Mouse (Mus musculus) G1E (cell line): ENCODE measurements around the gene Iqck. TPM values are rescaled to one million over a fixed set of nuclear protein-coding genes. Genes with fewer than 3 reads are reported as not detected.

ENCODE experiments used
- ATAC-seq: 2 replicates; pipeline ENCODE4 v1.8.0; 2016; ENCODE audit warnings: mild to moderate bottlenecking; ENCODE audit not compliant: insufficient number of reproducible peaks, poor library complexity, low FRiP score, severe bottlenecking; ENCODE audit errors: extremely low read depth
- DNase-seq: peaks from one replicate; pipeline ENCODE4 v3.0.0; 2012; ENCODE audit warnings: low spot score
- H3K27me3 ChIP-seq: 2 replicates; pipeline ENCODE4 v1.6.1; 2012; ENCODE audit warnings: mild to moderate bottlenecking, low read length, inconsistent platforms; ENCODE audit not compliant: insufficient read depth
- H3K36me3 ChIP-seq: replicated peaks from 2 replicates; pipeline ENCODE3; 2012; ENCODE audit warnings: mild to moderate bottlenecking, inconsistent platforms
- H3K4me1 ChIP-seq: 2 replicates; pipeline ENCODE4 v1.6.1; 2012; ENCODE audit warnings: low read depth, low read length, inconsistent platforms, mixed read lengths; ENCODE audit not compliant: insufficient read depth
- H3K4me3 ChIP-seq: 2 replicates; pipeline ENCODE4 v1.5.1; 2012; ENCODE audit warnings: low read depth, mild to moderate bottlenecking, inconsistent platforms, low read length, moderate library complexity, mixed read lengths
- H3K9me3 ChIP-seq: replicated peaks from 2 replicates; pipeline ENCODE4 v1.6.1; 2012; ENCODE audit warnings: inconsistent platforms
- CTCF ChIP-seq: IDR thresholded peaks from 2 replicates; pipeline ENCODE4 v1.5.1; 2012; ENCODE audit warnings: low read depth, low read length, inconsistent platforms, mixed read lengths
- GATA1 ChIP-seq: IDR thresholded peaks from 2 replicates; pipeline ENCODE4 v1.6.1; 2012; ENCODE audit warnings: borderline replicate concordance, low read length, inconsistent platforms, mixed read lengths
- GATA2 ChIP-seq: IDR thresholded peaks from 2 replicates; pipeline ENCODE4 v1.6.1; 2012; ENCODE audit warnings: low read depth, low read length, inconsistent platforms, borderline replicate concordance
- POLR2AphosphoS5 ChIP-seq: IDR thresholded peaks from 2 replicates; pipeline ENCODE4 v1.6.1; 2012; ENCODE audit warnings: low read depth, low read length, inconsistent platforms; ENCODE audit not compliant: insufficient replicate concordance
- TAL1 ChIP-seq: conservative IDR thresholded peaks from 2 replicates; pipeline ENCODE4 v1.6.1; 2012; ENCODE audit warnings: low read depth, low read length, inconsistent platforms, mixed read lengths
- polyA plus RNA-seq: library from polyadenylated mRNA; stranded (reverse); fragments of >175 nt; gene quantifications from 2 replicates; pipeline ENCODE4 v1.2.3, GENCODE M21; 2012
- total RNA-seq, 2 experiments: library from RNA; stranded (forward) in 1 of 2; stranded (reverse) in 1 of 2; fragments of 200-1000 nt in 1 of 2; fragments of >200 nt in 1 of 2; fragmentation: Nextera tagmentation in 1 of 2; gene quantifications; 2 replicates each; pipeline ENCODE4 v1.2.3; 2014 to 2017

Gene Iqck
- total and polyA plus RNA-seq, 3 experiments: 0.16 to 1.3 TPM; not detected in 1

- DNase-seq (no peak), ATAC-seq (no peak)
- no peaks in the 10 kb centered on the region; the same call in 1 of the 2 replicates for H3K27me3 ChIP-seq
- TF ChIP-seq CTCF (no peak), POLR2AphosphoS5 (no peak), GATA2 (no peak), TAL1 (no peak), GATA1 (no peak)
- no peak overlapping the region for H3K4me3 ChIP-seq
- H3K4me1 ChIP-seq: no peaks in the 10 kb centered on the region
- H3K36me3 ChIP-seq: no peaks in the 10 kb centered on the region
- no peaks in the 10 kb centered on the region for H3K9me3 ChIP-seq
These were observed 53.5 kb downstream of the Iqck start for GRCm38 (mm10) chr7:118908961-118909515.

DNA sequence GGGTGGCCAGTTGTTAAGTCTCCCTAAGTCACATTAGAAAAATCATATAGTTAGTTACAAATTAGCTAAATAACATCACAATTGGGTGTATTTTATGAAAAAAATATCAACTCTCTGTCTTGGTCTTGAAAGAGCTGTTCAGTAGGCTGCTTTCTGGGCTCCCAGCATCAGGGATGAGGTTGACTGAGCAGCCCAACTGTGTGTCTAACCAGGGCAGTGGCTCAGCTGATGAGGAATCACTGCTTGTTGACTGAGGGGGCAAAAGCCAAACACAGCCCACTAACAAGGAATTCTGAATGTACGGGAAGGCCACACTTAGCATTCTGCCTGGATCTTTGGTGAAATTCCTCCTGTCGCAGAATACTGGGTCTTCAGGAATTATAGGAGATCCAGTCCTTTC is 54.9 kb downstream of the Iqck start:
- no peak for DNase-seq
- TF ChIP-seq GATA2 (no peak), TAL1 (no peak), GATA1 (no peak), CTCF (no peak)
- ATAC-seq: no peak
- Histone ChIP-seq H3K4me1 (no peaks in the 10 kb centered on the region), H3K27me3 (no peaks in the 10 kb centered on the region; the same call in 1 of the 2 replicates), H3K4me3 (no peak overlapping the region), H3K36me3 (no peaks in the 10 kb centered on the region), H3K9me3 (no peaks in the 10 kb centered on the region)

- DNase-seq: no peak
- TF ChIP-seq CTCF (no peak), GATA2 (no peak), GATA1 (no peak), POLR2AphosphoS5 (no peak), TAL1 (no peak)
- no peak for ATAC-seq
These were observed 55.6 kb downstream of the Iqck start for GRCm38 (mm10) chr7:118911170-118911569.

GRCm38 (mm10) chr7:118911571-118911970 is 56.0 kb downstream of the Iqck start:
- no peaks in the 10 kb centered on the region for H3K9me3 ChIP-seq
- no peaks in the 10 kb centered on the region for H3K4me1 ChIP-seq
- ATAC-seq (no peak), DNase-seq (no peak)
- no peak for TF ChIP-seq GATA2
- no peak overlapping the region for H3K4me3 ChIP-seq
- H3K27me3 ChIP-seq: no peaks in the 10 kb centered on the region; the same call in 1 of the 2 replicates
- H3K36me3 ChIP-seq: no peaks in the 10 kb centered on the region

More at GRCm38 (mm10) chr7:118911170-118911569, 55.6 kb downstream of the Iqck start:
- Histone ChIP-seq H3K36me3 (no peaks in the 10 kb centered on the region), H3K4me3 (no peak overlapping the region), H3K4me1 (no peaks in the 10 kb centered on the region), H3K9me3 (no peaks in the 10 kb centered on the region), H3K27me3 (no peaks in the 10 kb centered on the region; the same call in 1 of the 2 replicates)

- no peak for TF ChIP-seq TAL1
- TF ChIP-seq GATA1: no peak
- no peak for TF ChIP-seq GATA2
- TF ChIP-seq CTCF: no peak
- TF ChIP-seq POLR2AphosphoS5: no peak
- ATAC-seq: no peak
- H3K4me1 ChIP-seq: no peaks in the 10 kb centered on the region
These were observed 56.5 kb downstream of the Iqck start for GRCm38 (mm10) chr7:118912049-118912490.

DNA sequence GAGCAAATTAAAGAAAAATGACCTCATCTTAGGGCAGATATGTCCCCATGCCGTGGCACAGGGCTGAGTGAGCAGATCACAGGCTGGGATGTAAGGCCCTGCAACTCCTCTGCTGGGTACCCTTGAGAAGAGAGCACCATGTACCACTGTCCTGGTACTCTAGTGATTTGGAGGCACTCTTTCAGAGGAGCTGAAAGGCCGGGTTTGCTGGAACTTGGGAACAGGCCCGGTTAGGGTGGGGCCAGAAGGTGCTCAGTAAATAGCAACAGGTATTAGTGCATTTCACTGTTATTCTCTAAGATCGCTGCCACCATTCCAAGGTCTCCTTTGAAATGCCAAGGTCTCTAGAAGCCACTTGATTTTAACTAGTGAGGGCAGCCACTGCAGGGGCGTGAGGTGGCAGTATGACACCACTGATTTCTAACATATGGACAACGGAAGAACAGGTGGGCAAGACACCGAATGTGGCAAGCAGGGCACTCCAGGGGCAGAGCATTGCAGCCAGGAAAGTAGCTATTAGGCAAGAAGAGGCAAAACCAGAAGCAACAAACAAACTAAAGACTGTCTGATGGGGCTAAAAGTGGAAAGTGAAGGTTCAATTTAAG is 59.1 kb downstream of the Iqck start:
- no peaks in the 10 kb centered on the region for H3K9me3 ChIP-seq
- ATAC-seq (no peak), DNase-seq (no peak)
- no peaks in the 10 kb centered on the region for H3K4me1 ChIP-seq
- TF ChIP-seq TAL1: no peak
- no peak for TF ChIP-seq POLR2AphosphoS5
- no peak for TF ChIP-seq CTCF
- TF ChIP-seq GATA1: no peak
- TF ChIP-seq GATA2: no peak
- no peak overlapping the region for H3K4me3 ChIP-seq
- no peaks in the 10 kb centered on the region; the same call in 1 of the 2 replicates for H3K27me3 ChIP-seq
- H3K36me3 ChIP-seq: no peaks in the 10 kb centered on the region

More at GRCm38 (mm10) chr7:118912049-118912490, 56.5 kb downstream of the Iqck start:
- no peak overlapping the region for H3K4me3 ChIP-seq
- no peaks in the 10 kb centered on the region; the same call in 1 of the 2 replicates for H3K27me3 ChIP-seq
- H3K36me3 ChIP-seq: no peaks in the 10 kb centered on the region
- H3K9me3 ChIP-seq: no peaks in the 10 kb centered on the region
- no peak for DNase-seq
